Comparison of ENCODE assay signal across 7 mouse cellular contexts in the genomic region with DNA sequence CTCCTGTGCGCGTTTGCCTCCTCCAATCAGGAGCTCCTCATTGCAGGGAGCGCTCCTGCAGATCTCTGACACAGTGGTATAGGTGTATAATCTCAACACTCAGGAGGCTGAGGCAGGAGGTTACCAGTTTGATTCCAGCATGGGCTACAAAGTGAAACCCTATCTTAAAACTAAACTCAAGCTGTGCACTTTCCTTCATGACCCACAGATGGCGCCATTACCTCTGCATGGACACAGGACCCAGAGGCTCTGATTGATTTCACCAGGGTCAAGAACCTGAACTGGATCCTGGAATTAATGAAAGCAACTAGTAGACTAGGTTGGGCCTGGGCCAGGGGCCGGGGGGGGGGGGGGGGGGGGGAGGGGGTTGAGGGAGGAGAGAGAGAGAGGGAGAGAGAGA. TPM values are rescaled to one million over a fixed set of nuclear protein-coding genes. Genes with fewer than 3 reads are reported as not detected.
DNase-seq lines count a peak whose midpoint lies in the region; ATAC-seq and TF ChIP-seq lines count a peak whose summit lies in the region.

No protein-coding gene starts in this region.

- DNase-seq in hindbrain, embryonic 14.5 days (ENCODE audit: low spot score): peak; percentile 60
- peak; percentile 82 for DNase-seq in NIH3T3 (ENCODE audit: low read depth)
- DNase-seq in embryonic facial prominence, embryonic 14.5 days (ENCODE audit: low spot score): peak; percentile 44
- no peak for DNase-seq in lung, adult 2 months
- peak; percentile 56 for DNase-seq in thymus, postnatal 0 days (ENCODE audit: low spot score)

- TF ChIP-seq POLR2A in lung, adult 2 months (IDR thresholded peaks at IDR 0.05; ENCODE audit: borderline replicate concordance, extremely low read depth, low read depth, low read length): no peak

- H3K27me3 ChIP-seq in hindbrain, embryonic 14.5 days (ENCODE audit: control insufficient read depth, insufficient read depth, low read length): peaks cover 61% of the 10 kb centered on the region
- H3K27me3 ChIP-seq in hindbrain, embryonic 13.5 days: peaks cover 79% of the 10 kb centered on the region
- H3K27me3 ChIP-seq in C2C12 (ENCODE audit: control insufficient read depth, insufficient read depth, insufficient read length): peaks cover 66% of the 10 kb centered on the region
- peaks cover 65% of the 10 kb centered on the region for H3K27me3 ChIP-seq in embryonic facial prominence, embryonic 14.5 days (replicated peaks; ENCODE audit: control insufficient read depth, insufficient read depth, low read length)

- no peak overlapping the region for H3K27ac ChIP-seq in hindbrain, embryonic 14.5 days
- H3K27ac ChIP-seq in hindbrain, embryonic 13.5 days: no peak overlapping the region
- no peak overlapping the region for H3K27ac ChIP-seq in embryonic facial prominence, embryonic 14.5 days (replicated peaks; ENCODE audit: low read depth, low read length)

- no peaks in the 10 kb centered on the region for H3K79me2 ChIP-seq in C2C12 (ENCODE audit: control insufficient read depth, insufficient read depth)

- H3K9me3 ChIP-seq in hindbrain, embryonic 14.5 days (ENCODE audit: control insufficient read depth, low read length): no peaks in the 10 kb centered on the region
- no peaks in the 10 kb centered on the region for H3K9me3 ChIP-seq in hindbrain, embryonic 13.5 days
- no peaks in the 10 kb centered on the region for H3K9me3 ChIP-seq in embryonic facial prominence, embryonic 14.5 days (ENCODE audit: control insufficient read depth, low read length)

- no peaks in the 10 kb centered on the region for H3K4me1 ChIP-seq in hindbrain, embryonic 14.5 days (replicated peaks; ENCODE audit: control insufficient read depth, insufficient read depth, low read length)
- H3K4me1 ChIP-seq in hindbrain, embryonic 13.5 days (replicated peaks): no peaks in the 10 kb centered on the region
- no peaks in the 10 kb centered on the region for H3K4me1 ChIP-seq in embryonic facial prominence, embryonic 14.5 days (ENCODE audit: control insufficient read depth, insufficient read depth, low read length)
- no peaks in the 10 kb centered on the region for H3K4me1 ChIP-seq in lung, adult 2 months (ENCODE audit: control insufficient read depth, insufficient read depth, low read length)

- no peak overlapping the region for H3K4me2 ChIP-seq in hindbrain, embryonic 14.5 days (replicated peaks)
- H3K4me2 ChIP-seq in hindbrain, embryonic 13.5 days: no peak overlapping the region
- H3K4me2 ChIP-seq in embryonic facial prominence, embryonic 14.5 days (ENCODE audit: low read depth, low read length): no peak overlapping the region

- ATAC-seq in hindbrain, embryonic 14.5 days (ENCODE audit: low FRiP score): no peak
- no peak for ATAC-seq in hindbrain, embryonic 13.5 days (ENCODE audit: low FRiP score)
- no peak for ATAC-seq in embryonic facial prominence, embryonic 14.5 days (ENCODE audit: low read depth)

- WGBS in hindbrain, embryonic 14.5 days: 27% methylated on average over 4 of the region's 5 CpGs
- 28% methylated on average over 4 of the region's 5 CpGs for WGBS in hindbrain, embryonic 13.5 days
- 20% methylated on average over 4 of the region's 5 CpGs for WGBS in embryonic facial prominence, embryonic 14.5 days
- WGBS in lung, adult 2 months: 18% methylated on average over 4 of the region's 5 CpGs

- no peak overlapping the region for H3ac ChIP-seq in C2C12 (ENCODE audit: control insufficient read depth, insufficient read length, low read depth)

- H3K9ac ChIP-seq in hindbrain, embryonic 14.5 days: no peak overlapping the region
- no peak overlapping the region for H3K9ac ChIP-seq in hindbrain, embryonic 13.5 days
- no peak overlapping the region for H3K9ac ChIP-seq in embryonic facial prominence, embryonic 14.5 days (ENCODE audit: low read depth, low read length)

- H3K79me3 ChIP-seq in C2C12 (ENCODE audit: low read depth): no peaks in the 10 kb centered on the region

- peak; percentile 26 for TF ChIP-seq CTCF in C2C12 (IDR thresholded peaks at IDR 0.05; ENCODE audit: control insufficient read depth, insufficient read depth, insufficient read length)
- TF ChIP-seq CTCF in lung, adult 2 months (IDR thresholded peaks at IDR 0.05; ENCODE audit: insufficient read depth, low read length): peak; percentile 66

- H3K36me3 ChIP-seq in hindbrain, embryonic 14.5 days (replicated peaks; ENCODE audit: control insufficient read depth, insufficient read depth): no peaks in the 10 kb centered on the region
- H3K36me3 ChIP-seq in hindbrain, embryonic 13.5 days: no peaks in the 10 kb centered on the region
- no peaks in the 10 kb centered on the region for H3K36me3 ChIP-seq in C2C12 (ENCODE audit: control insufficient read depth, insufficient read depth)
- H3K36me3 ChIP-seq in embryonic facial prominence, embryonic 14.5 days (ENCODE audit: control insufficient read depth, insufficient read depth, low read length): no peaks in the 10 kb centered on the region

- no peak overlapping the region for H3K4me3 ChIP-seq in hindbrain, embryonic 14.5 days (replicated peaks; ENCODE audit: low read length)
- H3K4me3 ChIP-seq in hindbrain, embryonic 13.5 days: no peak overlapping the region
- H3K4me3 ChIP-seq in C2C12 (ENCODE audit: insufficient read depth, poor library complexity, severe bottlenecking): no peak overlapping the region
- H3K4me3 ChIP-seq in embryonic facial prominence, embryonic 14.5 days (ENCODE audit: low read depth, low read length): no peak overlapping the region
- no peak overlapping the region for H3K4me3 ChIP-seq in lung, adult 2 months (replicated peaks; ENCODE audit: extremely low read depth, low read depth, low read length)

TF ChIP-seq in C2C12, 6 proteins besides CTCF, POLR2A, EP300 and RAD21:
- TF ChIP-seq MYOD1 (IDR thresholded peaks at IDR 0.05; ENCODE audit: control insufficient read depth, insufficient read length, low read depth): no peak
- TF ChIP-seq MAX (IDR thresholded peaks at IDR 0.05): no peak
- no peak for TF ChIP-seq FOSL1 (IDR thresholded peaks at IDR 0.05; ENCODE audit: insufficient read depth, low read length, poor library complexity, severe bottlenecking)
- TF ChIP-seq CEBPB (IDR thresholded peaks at IDR 0.05; ENCODE audit: low read depth): no peak
- TF ChIP-seq MYOG (IDR thresholded peaks at IDR 0.05; ENCODE audit: control insufficient read depth, extremely low read depth, insufficient read length): no peak
- TF ChIP-seq USF1 (IDR thresholded peaks at IDR 0.05; ENCODE audit: low read depth): no peak

RNA-seq across cellular contexts. Expression of a gene that starts 12.6 kb away (rescaled TPM):
- not detected in 2 replicates for polyA plus RNA-seq in hindbrain, embryonic 14.5 days (2014; fragmentation: Nextera tagmentation; extraction: Ambion mirVana)
- polyA plus RNA-seq in hindbrain, embryonic 13.5 days (2015; fragmentation: Nextera tagmentation; extraction: Ambion mirVana): not detected in 2 replicates
- not detected for polyA plus RNA-seq in C2C12 (2012; fragmentation: generic; extraction: Trizol)
- polyA plus RNA-seq in embryonic facial prominence, embryonic 14.5 days (2014; fragmentation: Nextera tagmentation; extraction: Ambion mirVana): not detected in 2 replicates
- 1.2 and 2.6 TPM in 2 replicates for polyA plus RNA-seq in lung, adult 2 months (2012; rRNA removed)
- polyA plus RNA-seq in thymus, postnatal 0 days (2015; fragmentation: Nextera tagmentation; extraction: Ambion mirVana): 1.1 and 1.2 TPM in 2 replicates

RNA-seq across cellular contexts. Expression of a gene that starts 20.8 kb away (rescaled TPM):
- not detected in 2 replicates for polyA plus RNA-seq in hindbrain, embryonic 14.5 days (2014; fragmentation: Nextera tagmentation; extraction: Ambion mirVana)
- polyA plus RNA-seq in hindbrain, embryonic 13.5 days (2015; fragmentation: Nextera tagmentation; extraction: Ambion mirVana): not detected in 2 replicates
- polyA plus RNA-seq in C2C12 (2012; fragmentation: generic; extraction: Trizol): 1.1 TPM
- 0.43 and 0.45 TPM in 2 replicates for polyA plus RNA-seq in embryonic facial prominence, embryonic 14.5 days (2014; fragmentation: Nextera tagmentation; extraction: Ambion mirVana)
- not detected in 2 replicates for polyA plus RNA-seq in lung, adult 2 months (2012; rRNA removed)
- polyA plus RNA-seq in thymus, postnatal 0 days (2015; fragmentation: Nextera tagmentation; extraction: Ambion mirVana): not detected in 2 replicates

RNA-seq across cellular contexts. Expression of a gene that starts 34.3 kb away (rescaled TPM):
- not detected in 2 replicates for polyA plus RNA-seq in hindbrain, embryonic 14.5 days (2014; fragmentation: Nextera tagmentation; extraction: Ambion mirVana)
- polyA plus RNA-seq in hindbrain, embryonic 13.5 days (2015; fragmentation: Nextera tagmentation; extraction: Ambion mirVana): not detected in 2 replicates
- polyA plus RNA-seq in C2C12 (2012; fragmentation: generic; extraction: Trizol): not detected
- polyA plus RNA-seq in embryonic facial prominence, embryonic 14.5 days (2014; fragmentation: Nextera tagmentation; extraction: Ambion mirVana): not detected in 2 replicates
- not detected in 2 replicates for polyA plus RNA-seq in lung, adult 2 months (2012; rRNA removed)
- polyA plus RNA-seq in thymus, postnatal 0 days (2015; fragmentation: Nextera tagmentation; extraction: Ambion mirVana): 0.53 and 0.88 TPM in 2 replicates

RNA-seq across cellular contexts. Expression of a gene that starts 52.5 kb away (rescaled TPM):
- not detected in 2 replicates for polyA plus RNA-seq in hindbrain, embryonic 14.5 days (2014; fragmentation: Nextera tagmentation; extraction: Ambion mirVana)
- polyA plus RNA-seq in hindbrain, embryonic 13.5 days (2015; fragmentation: Nextera tagmentation; extraction: Ambion mirVana): not detected in 2 replicates
- polyA plus RNA-seq in C2C12 (2012; fragmentation: generic; extraction: Trizol): not detected
- 1.8 and 2.3 TPM in 2 replicates for polyA plus RNA-seq in embryonic facial prominence, embryonic 14.5 days (2014; fragmentation: Nextera tagmentation; extraction: Ambion mirVana)
- polyA plus RNA-seq in lung, adult 2 months (2012; rRNA removed): 6.1 and 7.7 TPM in 2 replicates
- 0.08 and 0.22 TPM in 2 replicates for polyA plus RNA-seq in thymus, postnatal 0 days (2015; fragmentation: Nextera tagmentation; extraction: Ambion mirVana)
